Mouse (Mus musculus): ENCODE data around the gene Dnm3. TPM values are rescaled to one million over a fixed set of nuclear protein-coding genes. Genes with fewer than 3 reads are reported as not detected.

Dnm3 gene
- total RNA-seq (2021), result 100 to 1,000 TPM in 1 of 2 experiments, 10 to 100 TPM in 1; 89.8 to 106 TPM

GRCm38 (mm10) chr1:162477246-162478209, at the start of gene Dnm3:
Dnm3 (minus strand) TSS chr1:162478034.
- intact Hi-C loops (cut with DNase I), result loop anchor here (5.0 to 10.0 kb wide), 2 partner anchors 50 to 123 kb away; no protein-coding TSS in a partner anchor
- peak; percentile 86 to 91 for DNase-seq (ENCODE audit: low spot score in 2 of 2)

- intact Hi-C loops (cut with DNase I), result no loop called here
- DNase-seq (ENCODE audit: low spot score in 2 of 2), result no peak
These were observed 37.3 kb upstream of the Dnm3 start for GRCm38 (mm10) chr1:162515116-162515515.

- no peak for DNase-seq (ENCODE audit: low spot score in 2 of 2)
- intact Hi-C loops (cut with DNase I), result no loop called here
These were observed 32.2 kb upstream of the Dnm3 start for GRCm38 (mm10) chr1:162510013-162510356.

- no peak for DNase-seq (ENCODE audit: low spot score in 2 of 2)
- intact Hi-C loops (cut with DNase I), result no loop called here
These were observed 31.6 kb upstream of the Dnm3 start for GRCm38 (mm10) chr1:162509329-162510012.

- no peak for DNase-seq (ENCODE audit: low spot score in 2 of 2)
- intact Hi-C loops (cut with DNase I), result no loop called here
These were observed 30.6 kb upstream of the Dnm3 start for GRCm38 (mm10) chr1:162508211-162509005.

GRCm38 (mm10) chr1:162506516-162506915, 28.7 kb upstream of the Dnm3 start:
- intact Hi-C loops (cut with DNase I), result no loop called here
- DNase-seq (ENCODE audit: low spot score in 2 of 2), result no peak

- intact Hi-C loops (cut with DNase I), result no loop called here
- DNase-seq (ENCODE audit: low spot score in 2 of 2), result no peak
These were observed 27.8 kb upstream of the Dnm3 start for GRCm38 (mm10) chr1:162505649-162506048.

- DNase-seq (ENCODE audit: low spot score in 2 of 2), result no peak
- intact Hi-C loops (cut with DNase I), result loop anchor here (5.0 to 10.0 kb wide), 2 partner anchors 51 to 122 kb away; no protein-coding TSS in a partner anchor
These were observed 1.2 kb downstream of the Dnm3 start for GRCm38 (mm10) chr1:162476531-162477080.

- intact Hi-C loops (cut with DNase I), result loop anchor here (10.0 kb wide), 1 partner anchor 118 kb away; no protein-coding TSS in a partner anchor
- no peak for DNase-seq (ENCODE audit: low spot score in 2 of 2)
These were observed 4.9 kb downstream of the Dnm3 start for GRCm38 (mm10) chr1:162472949-162473348.

GRCm38 (mm10) chr1:162471089-162471488, 6.7 kb downstream of the Dnm3 start:
- no peak for DNase-seq (ENCODE audit: low spot score in 2 of 2)
- intact Hi-C loops (cut with DNase I), result loop anchor here (10.0 kb wide), 1 partner anchor 116 kb away; no protein-coding TSS in a partner anchor

- DNase-seq (ENCODE audit: low spot score in 2 of 2), result no peak
- intact Hi-C loops (cut with DNase I), result loop anchor here (10.0 kb wide), 1 partner anchor 115 kb away; no protein-coding TSS in a partner anchor
These were observed 8.0 kb downstream of the Dnm3 start for GRCm38 (mm10) chr1:162469752-162470280.

- intact Hi-C loops (cut with DNase I), result no loop called here
- no peak for DNase-seq (ENCODE audit: low spot score in 2 of 2)
These were observed 14.2 kb downstream of the Dnm3 start for GRCm38 (mm10) chr1:162463676-162464075.

- intact Hi-C loops (cut with DNase I), result no loop called here
- no peak for DNase-seq (ENCODE audit: low spot score in 2 of 2)
These were observed 19.1 kb downstream of the Dnm3 start for GRCm38 (mm10) chr1:162458711-162459110.

- intact Hi-C loops (cut with DNase I), result no loop called here
These were observed 21.0 kb downstream of the Dnm3 start for GRCm38 (mm10) chr1:162456861-162457260.

GRCm38 (mm10) chr1:162456406-162456805, 21.4 kb downstream of the Dnm3 start:
- DNase-seq (ENCODE audit: low spot score in 2 of 2), result peak; percentile 29 to 49
- intact Hi-C loops (cut with DNase I), result no loop called here

More at GRCm38 (mm10) chr1:162456861-162457260, 21.0 kb downstream of the Dnm3 start:
- no peak for DNase-seq (ENCODE audit: low spot score in 2 of 2)

GRCm38 (mm10) chr1:162453578-162453977, 24.3 kb downstream of the Dnm3 start:
- intact Hi-C loops (cut with DNase I), result no loop called here
- no peak for DNase-seq (ENCODE audit: low spot score in 2 of 2)

GRCm38 (mm10) chr1:162453030-162453429, 24.8 kb downstream of the Dnm3 start:
- intact Hi-C loops (cut with DNase I), result no loop called here
- DNase-seq (ENCODE audit: low spot score in 2 of 2), result no peak

GRCm38 (mm10) chr1:162449161-162449909, 28.5 kb downstream of the Dnm3 start:
- intact Hi-C loops (cut with DNase I), result no loop called here
- DNase-seq (ENCODE audit: low spot score in 2 of 2), result no peak
